Comparison of ENCODE assay signal across 18 mouse cellular contexts in the genomic region with DNA sequence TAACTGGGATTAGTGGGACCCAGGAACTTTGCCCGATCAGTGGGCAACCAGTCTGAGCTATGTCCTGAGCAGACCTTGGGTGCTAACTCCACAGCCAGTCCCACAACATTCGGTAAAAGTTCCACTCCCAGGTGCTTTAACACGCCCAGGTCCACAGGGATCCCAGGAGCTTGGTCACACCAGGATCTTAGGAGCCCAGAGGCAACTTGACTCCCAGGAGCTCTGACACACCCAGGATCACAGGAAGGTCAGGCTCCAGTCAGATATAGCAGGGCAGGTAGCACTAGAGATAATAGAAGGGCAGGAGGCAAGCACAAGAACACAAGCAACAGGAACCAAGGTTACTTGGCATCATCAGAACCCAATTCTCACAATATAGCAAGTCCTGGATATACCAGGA.
"Had no signal": no experiment of that assay in that cellular context is flagged by ENCODE, and none has a peak within 500 bp of the region (broad histone marks: within the 10 kb centered on the region; RNA-seq: fewer than 3 reads in every experiment).

No protein-coding gene starts in this region.

- H3K4me3 ChIP-seq: midbrain, embryonic 10.5 days; midbrain, embryonic 12.5 days; myocyte; neural tube, embryonic 13.5 days; neural tube, embryonic 15.5 days had no signal

- H3K9ac ChIP-seq: lung, embryonic 14.5 days; midbrain, embryonic 12.5 days; neural tube, embryonic 13.5 days; neural tube, embryonic 15.5 days had no signal

- H3K4me2 ChIP-seq: lung, embryonic 14.5 days; midbrain, embryonic 12.5 days; neural tube, embryonic 13.5 days; neural tube, embryonic 15.5 days had no signal

- H3K36me3 ChIP-seq: midbrain, embryonic 10.5 days; midbrain, embryonic 12.5 days; neural tube, embryonic 13.5 days; neural tube, embryonic 15.5 days had no signal

- H3K27ac ChIP-seq: midbrain, embryonic 10.5 days; midbrain, embryonic 12.5 days; neural tube, embryonic 13.5 days; neural tube, embryonic 15.5 days had no signal

- DNase-seq: lung, adult 18-20 months; lung, embryonic 14.5 days; lung, postnatal 10 days; lung, postnatal 4 days; midbrain, embryonic 14.5 days; retina, postnatal 1 day; right cerebral cortex, adult 18-20 months; right cerebral cortex, postnatal 25 days; right cerebral cortex, postnatal 4 days; thymus, adult 2 months; thymus, postnatal 25 days; thymus, postnatal 4 days had no signal

- ATAC-seq: midbrain, embryonic 16.5 days had no signal

- H3K27me3 ChIP-seq: midbrain, embryonic 12.5 days; neural tube, embryonic 13.5 days; neural tube, embryonic 15.5 days had no signal

- H3K9me3 ChIP-seq: midbrain, embryonic 10.5 days; midbrain, embryonic 12.5 days; neural tube, embryonic 13.5 days; neural tube, embryonic 15.5 days had no signal

- H3K4me1 ChIP-seq: midbrain, embryonic 10.5 days; midbrain, embryonic 12.5 days; neural tube, embryonic 13.5 days; neural tube, embryonic 15.5 days had no signal
